Mouse (Mus musculus): ENCODE measurements around the gene Ola1. TPM values are rescaled to one million over a fixed set of nuclear protein-coding genes. Genes with fewer than 3 reads are reported as not detected.

Gene Ola1
- polyA plus RNA-seq, 1 experiment, result 79.2 TPM

DNA sequence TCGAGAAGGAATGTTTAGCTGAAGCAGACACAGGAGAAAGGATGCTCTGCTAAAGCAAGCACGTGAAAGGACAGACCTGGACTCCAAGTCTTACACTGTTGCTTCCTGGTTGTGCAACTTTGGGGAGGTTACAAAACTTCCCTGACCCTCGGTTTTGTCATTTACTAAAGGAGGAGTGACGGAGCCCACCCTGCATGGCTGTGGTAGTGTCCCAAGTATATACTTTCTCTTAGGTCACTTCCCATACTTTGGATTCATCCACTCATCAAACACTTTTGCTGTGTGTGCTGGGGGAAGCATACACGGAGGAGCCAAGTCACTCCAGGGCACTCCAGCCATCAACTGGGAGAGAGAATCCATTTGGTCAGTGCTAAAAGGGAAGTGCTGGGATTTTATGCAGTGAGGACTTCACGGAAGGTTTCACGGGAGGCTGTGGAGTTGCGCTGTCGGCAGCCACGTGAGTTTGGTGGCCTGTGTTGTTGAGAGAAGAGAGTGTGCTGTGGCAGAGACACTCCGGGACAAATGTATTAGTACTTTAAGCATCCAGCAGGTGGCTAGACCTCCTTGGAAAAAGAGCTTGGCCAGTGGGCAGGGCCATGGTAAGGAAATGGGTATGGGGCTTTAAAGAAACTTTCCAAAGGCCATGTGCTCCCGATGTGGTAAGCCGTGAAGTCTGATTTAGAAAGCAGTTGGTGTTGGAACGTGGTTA lies 154.7 kb downstream of the Ola1 start:
- H3K4me3 ChIP-seq (ENCODE audit: insufficient read depth, low read depth, low read length), result no peak overlapping the region
- H3K27ac ChIP-seq (replicated peaks; ENCODE audit: low read depth, low read length), result no peak overlapping the region
- H3K4me1 ChIP-seq (ENCODE audit: control insufficient read depth, insufficient read depth, insufficient read length, low read length), result peaks cover 3% of the 10 kb centered on the region

GRCm38 (mm10) chr2:73060259-73060585 lies 158.5 kb downstream of the Ola1 start:
- Histone ChIP-seq H3K4me1 (ENCODE audit: control insufficient read depth, insufficient read depth, insufficient read length, low read length) (peaks cover 3% of the 10 kb centered on the region; the same call in 1 of the 2 replicates), H3K4me3 (ENCODE audit: insufficient read depth, low read depth, low read length) (no peak overlapping the region), H3K27ac (replicated peaks; ENCODE audit: low read depth, low read length) (no peak overlapping the region)

DNA sequence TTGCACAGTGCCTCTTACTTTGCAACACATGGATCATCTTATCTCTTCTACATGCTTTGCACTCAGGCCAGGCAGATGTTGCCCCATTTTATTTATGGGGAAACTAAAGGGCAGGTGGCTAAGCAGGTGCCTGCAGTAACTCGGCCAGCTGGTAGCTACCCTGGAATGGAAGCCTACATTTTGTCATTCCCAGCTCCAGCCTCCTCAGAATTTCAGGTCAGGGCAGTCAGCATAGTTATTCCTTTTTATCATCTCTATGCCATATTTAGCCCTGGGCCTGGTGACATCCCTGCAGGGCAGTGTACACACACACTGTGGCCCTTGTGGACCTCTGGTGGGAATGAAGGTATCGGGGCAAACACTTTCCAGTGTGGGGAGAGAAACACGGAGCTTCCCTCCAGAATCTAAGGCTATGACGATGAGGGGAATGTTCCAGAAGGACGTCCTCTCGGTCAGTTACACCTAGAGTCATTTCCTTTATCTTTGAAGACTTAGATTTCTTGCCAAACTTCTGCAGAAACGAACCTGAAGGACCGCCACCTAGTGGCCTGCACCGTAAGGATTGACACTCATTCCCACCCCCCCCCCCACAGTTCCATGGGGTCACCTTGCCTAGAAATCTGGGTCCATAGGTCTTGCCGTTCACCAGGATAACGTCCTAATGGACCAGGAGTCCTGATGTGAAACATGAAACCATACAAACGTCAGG lies 159.0 kb downstream of the Ola1 start:
- H3K4me1 ChIP-seq (ENCODE audit: control insufficient read depth, insufficient read depth, insufficient read length, low read length), result peaks cover 3% of the 10 kb centered on the region; the same call in 1 of the 2 replicates
- no peak overlapping the region for H3K4me3 ChIP-seq (ENCODE audit: insufficient read depth, low read depth, low read length)
- H3K27ac ChIP-seq (replicated peaks; ENCODE audit: low read depth, low read length), result no peak overlapping the region

DNA sequence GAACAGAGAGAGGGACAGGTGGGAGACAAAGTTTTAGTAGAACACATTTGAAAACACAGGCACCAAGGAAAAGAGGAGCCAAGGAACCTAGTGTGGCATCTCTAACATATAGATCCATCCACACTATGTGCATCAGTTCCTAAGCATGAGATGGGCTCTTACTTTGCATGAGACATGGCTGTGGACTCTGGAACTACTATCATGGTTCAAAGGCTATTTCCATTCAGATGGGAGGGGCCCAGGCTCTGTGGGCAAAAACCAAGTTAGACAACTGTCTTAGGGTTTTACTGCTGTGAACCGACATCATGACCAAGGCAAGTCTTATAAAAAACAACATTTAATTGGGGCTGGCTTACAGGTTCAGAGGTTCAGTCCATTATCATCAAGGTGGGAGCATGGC lies 160.4 kb downstream of the Ola1 start:
- Histone ChIP-seq H3K4me1 (ENCODE audit: control insufficient read depth, insufficient read depth, insufficient read length, low read length) (peaks cover 3% of the 10 kb centered on the region; the same call in 1 of the 2 replicates), H3K27ac (replicated peaks; ENCODE audit: low read depth, low read length) (no peak overlapping the region), H3K4me3 (ENCODE audit: insufficient read depth, low read depth, low read length) (no peak overlapping the region)

- Histone ChIP-seq H3K27ac (replicated peaks; ENCODE audit: low read depth, low read length) (no peak overlapping the region), H3K4me3 (ENCODE audit: insufficient read depth, low read depth, low read length) (no peak overlapping the region), H3K4me1 (ENCODE audit: control insufficient read depth, insufficient read depth, insufficient read length, low read length) (peaks cover 3% of the 10 kb centered on the region; the same call in 1 of the 2 replicates)
These were observed 161.1 kb downstream of the Ola1 start for GRCm38 (mm10) chr2:73057589-73057988.

GRCm38 (mm10) chr2:73056090-73056956 lies 162.4 kb downstream of the Ola1 start:
- H3K4me1 ChIP-seq (ENCODE audit: control insufficient read depth, insufficient read depth, insufficient read length, low read length), result peaks cover 3% of the 10 kb centered on the region; the same call in 1 of the 2 replicates
- 0 out of 2 replicates have a peak overlapping the region, but pooled peaks have one; percentile 42 for H3K27ac ChIP-seq (replicated peaks; ENCODE audit: low read depth, low read length)
- no peak overlapping the region for H3K4me3 ChIP-seq (ENCODE audit: insufficient read depth, low read depth, low read length)

DNA sequence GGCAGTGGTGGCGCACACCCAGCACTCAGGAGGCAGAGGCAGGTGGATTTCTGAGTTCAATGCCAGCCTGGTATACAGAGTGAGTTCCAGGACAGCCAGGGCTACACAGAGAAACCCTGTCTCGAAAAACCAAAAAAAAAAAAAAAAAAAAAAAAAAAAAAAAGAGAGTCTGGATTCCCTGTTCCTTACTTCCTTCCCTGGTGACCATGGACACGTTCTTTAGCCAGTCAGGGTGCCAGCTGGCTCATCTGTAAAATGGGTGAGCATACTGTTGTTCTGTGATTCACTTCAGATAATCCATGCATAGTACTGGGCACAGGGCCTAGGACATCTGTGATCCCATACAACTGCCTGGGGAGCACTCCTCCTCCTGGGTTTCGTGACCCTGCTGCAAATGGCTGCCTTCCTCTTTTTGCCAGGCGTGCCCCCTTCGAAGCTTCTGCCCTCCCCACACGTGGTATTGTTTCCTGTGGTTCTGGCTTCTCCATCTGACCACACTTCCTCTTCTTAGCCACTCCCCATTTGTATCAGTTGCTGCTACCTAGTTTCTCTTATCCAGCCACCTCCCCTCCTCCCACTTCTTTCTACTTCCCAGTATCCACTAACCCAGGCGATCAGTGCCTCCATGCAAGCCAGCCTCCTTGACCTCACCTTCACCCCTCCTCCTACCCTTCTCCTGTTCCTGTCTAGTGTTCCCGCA lies 164.8 kb downstream of the Ola1 start:
- H3K27ac ChIP-seq (replicated peaks; ENCODE audit: low read depth, low read length), result peak overlapping the region; percentile 73
- H3K4me3 ChIP-seq (ENCODE audit: insufficient read depth, low read depth, low read length), result no peak overlapping the region
- H3K4me1 ChIP-seq (ENCODE audit: control insufficient read depth, insufficient read depth, insufficient read length, low read length), result no peaks in the 10 kb centered on the region

GRCm38 (mm10) chr2:73050401-73050800 lies 168.3 kb downstream of the Ola1 start:
- H3K4me3 ChIP-seq (ENCODE audit: insufficient read depth, low read depth, low read length), result no peak overlapping the region
- H3K27ac ChIP-seq (replicated peaks; ENCODE audit: low read depth, low read length), result no peak overlapping the region
- no peaks in the 10 kb centered on the region for H3K4me1 ChIP-seq (ENCODE audit: control insufficient read depth, insufficient read depth, insufficient read length, low read length)

DNA sequence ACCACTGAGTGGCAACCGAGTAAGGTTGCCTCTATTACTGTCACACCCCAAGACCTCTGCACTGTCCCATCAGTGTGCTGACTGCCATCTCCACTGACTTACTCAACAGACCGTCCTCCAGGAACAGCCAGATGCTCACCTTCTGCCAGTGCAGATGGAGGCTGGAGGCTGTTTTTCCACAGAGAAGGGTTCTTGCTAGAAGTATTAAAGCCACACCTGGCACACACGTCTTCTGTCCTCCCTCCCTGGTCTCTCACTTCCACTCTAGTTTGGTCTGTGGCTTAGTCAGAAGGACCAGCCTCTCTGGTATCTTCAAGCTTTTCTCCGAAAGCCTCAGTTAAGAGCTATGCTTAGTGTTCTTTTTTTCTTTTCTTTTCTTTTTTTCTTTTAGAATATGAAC lies 168.7 kb downstream of the Ola1 start:
- Histone ChIP-seq H3K4me1 (ENCODE audit: control insufficient read depth, insufficient read depth, insufficient read length, low read length) (no peaks in the 10 kb centered on the region), H3K27ac (replicated peaks; ENCODE audit: low read depth, low read length) (no peak overlapping the region), H3K4me3 (ENCODE audit: insufficient read depth, low read depth, low read length) (no peak overlapping the region)

DNA sequence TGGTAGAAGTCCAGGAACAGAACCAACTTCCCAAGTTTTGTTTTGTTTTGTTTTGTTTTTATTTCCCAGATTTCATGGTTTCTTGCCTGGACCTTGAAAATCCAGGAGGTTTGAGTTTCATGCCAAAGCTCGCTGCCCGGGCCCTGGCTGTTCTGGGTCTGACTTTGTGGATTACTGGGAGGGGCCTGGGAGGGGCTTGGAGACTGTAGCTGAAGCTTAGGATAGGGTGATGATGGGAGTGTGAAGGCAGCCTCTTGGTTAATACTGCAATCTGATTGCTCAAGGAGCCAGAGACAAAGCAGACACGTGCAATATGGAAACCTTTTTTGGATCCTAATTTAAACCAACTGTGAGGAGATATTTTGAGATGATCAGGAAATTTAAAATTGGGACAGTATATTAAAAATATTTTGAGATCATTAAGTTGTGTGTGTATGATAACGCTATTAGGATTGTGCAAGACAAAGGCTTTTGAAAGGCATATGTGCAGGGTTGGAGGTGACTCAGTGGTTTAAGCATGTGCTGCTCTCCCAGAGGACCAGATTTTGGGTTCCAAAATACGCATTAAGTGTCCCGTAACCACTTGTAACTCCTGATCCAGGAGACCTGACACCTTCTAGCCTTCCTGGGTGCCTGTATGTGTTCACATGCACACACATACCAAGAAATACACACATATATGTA lies 169.6 kb downstream of the Ola1 start:
- Histone ChIP-seq H3K27ac (replicated peaks; ENCODE audit: low read depth, low read length) (peak overlapping the region; percentile 43; the same call in 1 of the 2 replicates), H3K4me3 (ENCODE audit: insufficient read depth, low read depth, low read length) (0 out of 2 replicates have a peak overlapping the region, but pooled peaks have one; percentile 2), H3K4me1 (ENCODE audit: control insufficient read depth, insufficient read depth, insufficient read length, low read length) (no peaks in the 10 kb centered on the region)

GRCm38 (mm10) chr2:73047061-73047741 lies 171.5 kb downstream of the Ola1 start:
- Histone ChIP-seq H3K27ac (replicated peaks; ENCODE audit: low read depth, low read length) (peak overlapping the region; percentile 58), H3K4me1 (ENCODE audit: control insufficient read depth, insufficient read depth, insufficient read length, low read length) (no peaks in the 10 kb centered on the region), H3K4me3 (ENCODE audit: insufficient read depth, low read depth, low read length) (peak overlapping the region; percentile 29)

DNA sequence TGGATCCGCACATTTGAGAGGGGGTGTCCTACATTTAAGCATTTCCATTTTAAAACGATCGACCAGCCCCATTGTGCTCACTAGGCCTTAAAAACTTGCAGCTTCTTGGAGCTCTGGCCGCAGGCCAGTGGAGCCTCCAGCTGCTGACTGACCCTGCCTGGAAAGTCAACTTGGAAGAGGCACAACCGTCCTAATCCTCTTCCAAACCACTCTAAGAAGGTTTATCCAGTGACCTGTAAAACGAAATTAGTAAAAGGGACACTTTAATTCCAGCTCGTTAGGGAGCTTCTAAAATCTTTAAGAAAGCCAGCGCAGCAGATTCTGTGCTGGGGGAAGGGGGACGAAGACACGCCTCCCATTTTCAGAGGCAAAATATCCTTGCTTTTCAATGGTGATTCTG lies 172.1 kb downstream of the Ola1 start:
- Histone ChIP-seq H3K4me3 (ENCODE audit: insufficient read depth, low read depth, low read length) (peak overlapping the region; percentile 29), H3K4me1 (ENCODE audit: control insufficient read depth, insufficient read depth, insufficient read length, low read length) (no peaks in the 10 kb centered on the region), H3K27ac (replicated peaks; ENCODE audit: low read depth, low read length) (peak overlapping the region; percentile 58)

- H3K4me3 ChIP-seq (ENCODE audit: insufficient read depth, low read depth, low read length), result no peak overlapping the region
- H3K4me1 ChIP-seq (ENCODE audit: control insufficient read depth, insufficient read depth, insufficient read length, low read length), result no peaks in the 10 kb centered on the region
- no peak overlapping the region for H3K27ac ChIP-seq (replicated peaks; ENCODE audit: low read depth, low read length)
These were observed 173.2 kb downstream of the Ola1 start for GRCm38 (mm10) chr2:73045505-73045904.

All from brown adipose tissue, adult 24 weeks (tissue).